Mouse (Mus musculus) kidney, adult 18-20 months (tissue): ENCODE measurements around the gene Lrrn3.

Experiments used
- DNase-seq: peaks from one replicate; pipeline ENCODE4 v3.0.0; 2021

The Lrrn3 gene

GRCm38 (mm10) chr12:41427464-41427863, 58.8 kb downstream of the Lrrn3 start:
- DNase-seq = no peak

- DNase-seq = no peak
Observed at GRCm38 (mm10) chr12:41425101-41425679, 61.0 kb downstream of the Lrrn3 start.

GRCm38 (mm10) chr12:41417961-41418360, 68.3 kb downstream of the Lrrn3 start:
- DNase-seq = no peak

- no peak for DNase-seq
Observed at GRCm38 (mm10) chr12:41417099-41417498, 69.1 kb downstream of the Lrrn3 start.

GRCm38 (mm10) chr12:41416635-41417034, 69.6 kb downstream of the Lrrn3 start:
- no peak for DNase-seq

- no peak for DNase-seq
Observed at GRCm38 (mm10) chr12:41409431-41409830, 76.8 kb downstream of the Lrrn3 start.

GRCm38 (mm10) chr12:41401923-41402322, 84.3 kb downstream of the Lrrn3 start:
- DNase-seq = no peak
